Mouse (Mus musculus) midbrain, postnatal 0 days (tissue): ENCODE measurements at regions not wholly inside any gene's neighbourhood (a gene's known extent, or its start where the extent isn't known, plus 50 kb on each side); places are given as distances from the start of the nearest gene placed in this dataset.
"Not testable (repeated sequence)": the region's sequence is repeated elsewhere in the genome, so short reads cannot be mapped to it uniquely, and the experiment has no call there.

Experiments used
- ATAC-seq: fragments of 200-750 bp; cut with Nextera tagmentation; 2 replicates; pipeline ENCODE4 v1.8.0; 2017; ENCODE audit warnings: moderate number of reproducible peaks, mild to moderate bottlenecking, moderate TSS enrichment, moderate library complexity; ENCODE audit not compliant: low FRiP score
- DNase-seq: peaks from one replicate; pipeline ENCODE4 v3.0.0-alpha.2; 2015; ENCODE audit warnings: low spot score
- H3K27ac ChIP-seq: fragments of 300-500 bp; sonication (generic); 2 replicates; pipeline ENCODE4 v1.5.1; 2014; ENCODE audit warnings: low read depth, mild to moderate bottlenecking, low read length, mixed read lengths
- H3K27me3 ChIP-seq: fragments of 300-500 bp; sonication (generic); 2 replicates; pipeline ENCODE4 v1.6.1; 2014; ENCODE audit warnings: low read length, control low read depth, mixed read lengths; ENCODE audit not compliant: insufficient read depth
- H3K36me3 ChIP-seq: fragments of 300-500 bp; sonication (generic); 2 replicates; pipeline ENCODE4 v1.6.1; 2014; ENCODE audit warnings: low read length, control low read depth, mixed read lengths; ENCODE audit not compliant: insufficient read depth
- H3K4me1 ChIP-seq: fragments of 300-500 bp; sonication (generic); 2 replicates; pipeline ENCODE4 v1.6.1; 2014; ENCODE audit warnings: mild to moderate bottlenecking, control low read depth, antibody characterized with exemption, low read length, mixed read lengths; ENCODE audit not compliant: insufficient read depth
- H3K4me2 ChIP-seq: fragments of 300-500 bp; sonication (generic); 2 replicates; pipeline ENCODE4 v1.6.1; 2014; ENCODE audit warnings: low read depth, mild to moderate bottlenecking, low read length, mixed read lengths; ENCODE audit not compliant: poor library complexity, severe bottlenecking
- H3K4me3 ChIP-seq: fragments of 300-500 bp; sonication (generic); 2 replicates; pipeline ENCODE4 v1.5.1; 2014; ENCODE audit warnings: low read depth, mild to moderate bottlenecking, low read length, moderate library complexity
- H3K9ac ChIP-seq: fragments of 300-500 bp; sonication (generic); replicated peaks from 2 replicates; pipeline ENCODE4 v1.6.1; 2014; ENCODE audit warnings: mild to moderate bottlenecking, low read length, moderate library complexity, mixed read lengths; ENCODE audit not compliant: poor library complexity, severe bottlenecking
- H3K9me3 ChIP-seq: fragments of 300-500 bp; sonication (generic); 2 replicates; pipeline ENCODE4 v1.6.1; 2016; ENCODE audit warnings: low read length, control low read depth
- CTCF ChIP-seq: IDR thresholded peaks from 2 replicates; pipeline ENCODE4 v1.5.1; 2016; ENCODE audit warnings: antibody characterized with exemption, mild to moderate bottlenecking
- WGBS: fragments of 180-500 bp; shearing (Covaris S2); extraction: QIAGEN DNeasy Blood & Tissue Kit; methylation state at CpG from one replicate; pipeline ENCODE4 v1.1.7; 2014; 5-methylcytosine and 5-hydroxymethylcytosine counted together

- ATAC-seq, result no peak
- H3K4me2 ChIP-seq, result no peak overlapping the region
- 63% methylated on average over 3 of the region's 3 CpGs for WGBS
- H3K9me3 ChIP-seq, result no peaks in the 10 kb centered on the region
- TF ChIP-seq CTCF, result no peak
- peak; percentile 9 for DNase-seq
- H3K4me1 ChIP-seq, result no peaks in the 10 kb centered on the region
- no peaks in the 10 kb centered on the region for H3K36me3 ChIP-seq
- no peaks in the 10 kb centered on the region for H3K27me3 ChIP-seq
- no peak overlapping the region for H3K27ac ChIP-seq
- H3K4me3 ChIP-seq, result no peak overlapping the region
- no peak overlapping the region for H3K9ac ChIP-seq
Measured at GRCm38 (mm10) chr2:109443521-109444066, 163.0 kb upstream of the Mettl15 start.

GRCm38 (mm10) chr2:109462246-109462645 lies 181.7 kb upstream of the Mettl15 start:
- not testable (repeated sequence) for H3K4me3 ChIP-seq, H3K36me3 ChIP-seq, H3K9ac ChIP-seq, H3K27ac ChIP-seq, ATAC-seq, H3K4me1 ChIP-seq, H3K4me2 ChIP-seq, H3K27me3 ChIP-seq, DNase-seq, H3K9me3 ChIP-seq
- WGBS, result 100% methylated on average over 1 of the region's 1 CpGs

GRCm38 (mm10) chr2:109484306-109484705 lies 190.2 kb upstream of the Bdnf start:
- Histone ChIP-seq H3K4me1 (no peaks in the 10 kb centered on the region), H3K27me3 (no peaks in the 10 kb centered on the region), H3K9ac (no peak overlapping the region), H3K4me3 (no peak overlapping the region), H3K4me2 (no peak overlapping the region), H3K36me3 (no peaks in the 10 kb centered on the region), H3K27ac (no peak overlapping the region), H3K9me3 (no peaks in the 10 kb centered on the region)
- TF ChIP-seq CTCF, result no peak
- no peak for ATAC-seq
- 80% methylated on average over 1 of the region's 1 CpGs for WGBS
- DNase-seq, result no peak

- Histone ChIP-seq H3K4me1 (no peaks in the 10 kb centered on the region), H3K27me3 (no peaks in the 10 kb centered on the region), H3K9ac (no peak overlapping the region), H3K4me2 (no peak overlapping the region), H3K36me3 (no peaks in the 10 kb centered on the region), H3K27ac (no peak overlapping the region), H3K9me3 (no peaks in the 10 kb centered on the region), H3K4me3 (no peak overlapping the region)
- DNase-seq (no peak), ATAC-seq (no peak)
- TF ChIP-seq CTCF, result no peak
- WGBS, result 97% methylated on average over 1 of the region's 1 CpGs
Measured at GRCm38 (mm10) chr2:109487591-109487990, 186.9 kb upstream of the Bdnf start.

- H3K27me3 ChIP-seq, result no peaks in the 10 kb centered on the region
- no peak overlapping the region for H3K9ac ChIP-seq
Measured at GRCm38 (mm10) chr2:109502186-109502585, 172.3 kb upstream of the Bdnf start.

GRCm38 (mm10) chr2:109504906-109505305 lies 169.6 kb upstream of the Bdnf start:
- DNase-seq (no peak), ATAC-seq (no peak)
- no peak overlapping the region for H3K4me2 ChIP-seq
- H3K27ac ChIP-seq, result no peak overlapping the region
- no peaks in the 10 kb centered on the region for H3K27me3 ChIP-seq
- no peaks in the 10 kb centered on the region for H3K4me1 ChIP-seq
- 81% methylated on average over 6 of the region's 6 CpGs for WGBS
- no peaks in the 10 kb centered on the region for H3K9me3 ChIP-seq
- H3K9ac ChIP-seq, result no peak overlapping the region
- no peak for TF ChIP-seq CTCF
- H3K4me3 ChIP-seq, result no peak overlapping the region
- H3K36me3 ChIP-seq, result no peaks in the 10 kb centered on the region

More at GRCm38 (mm10) chr2:109502186-109502585, 172.3 kb upstream of the Bdnf start:
- no peak for TF ChIP-seq CTCF
- no peaks in the 10 kb centered on the region for H3K9me3 ChIP-seq
- no peak overlapping the region for H3K4me2 ChIP-seq
- no peaks in the 10 kb centered on the region for H3K36me3 ChIP-seq
- DNase-seq (peak; percentile 8), ATAC-seq (no peak)
- 62% methylated on average over 5 of the region's 5 CpGs for WGBS
- H3K27ac ChIP-seq, result no peak overlapping the region
- no peak overlapping the region for H3K4me3 ChIP-seq
- H3K4me1 ChIP-seq, result no peaks in the 10 kb centered on the region
